Mouse (Mus musculus): ENCODE data around the gene Bub1b.
"Not testable (repeated sequence)": the region's sequence is repeated elsewhere in the genome, so short reads cannot be mapped to it uniquely, and the experiment has no call there.

Gene Bub1b

GRCm38 (mm10) chr2:118620101-118620500 is 22.1 kb downstream of the Bub1b start:
- no peak for DNase-seq

GRCm38 (mm10) chr2:118620608-118621007 is 22.6 kb downstream of the Bub1b start:
- no peak for DNase-seq

- DNase-seq: no peak
These were observed 31.3 kb downstream of the Bub1b start for GRCm38 (mm10) chr2:118629276-118629675.

- DNase-seq: no peak
These were observed 35.4 kb downstream of the Bub1b start for GRCm38 (mm10) chr2:118633441-118633840.

DNA sequence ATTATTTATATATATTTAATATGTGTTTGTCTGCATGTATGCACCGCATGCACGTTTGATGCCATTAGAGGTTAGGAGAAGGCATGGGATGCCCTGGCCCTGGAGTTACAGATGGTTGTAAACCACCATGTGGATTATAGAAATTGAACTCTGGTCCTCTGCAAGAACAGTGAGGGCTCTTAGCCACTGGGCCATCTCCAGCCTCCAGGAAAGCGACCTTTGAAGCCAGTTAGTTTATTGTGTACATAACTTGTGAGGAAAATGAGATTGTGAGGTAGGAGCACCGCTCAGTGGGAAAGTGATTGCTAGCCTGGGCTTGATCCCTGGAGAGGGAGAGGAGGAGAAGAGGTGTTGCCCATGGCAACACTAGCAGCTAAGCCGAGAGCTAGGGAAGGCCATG is 39.2 kb downstream of the Bub1b start:
- DNase-seq: no peak

- DNase-seq: peak; percentile 72 to 80
These were observed 40.0 kb downstream of the Bub1b start for GRCm38 (mm10) chr2:118637888-118638526.

- DNase-seq: no peak
These were observed 40.7 kb downstream of the Bub1b start for GRCm38 (mm10) chr2:118638686-118639085.

DNA sequence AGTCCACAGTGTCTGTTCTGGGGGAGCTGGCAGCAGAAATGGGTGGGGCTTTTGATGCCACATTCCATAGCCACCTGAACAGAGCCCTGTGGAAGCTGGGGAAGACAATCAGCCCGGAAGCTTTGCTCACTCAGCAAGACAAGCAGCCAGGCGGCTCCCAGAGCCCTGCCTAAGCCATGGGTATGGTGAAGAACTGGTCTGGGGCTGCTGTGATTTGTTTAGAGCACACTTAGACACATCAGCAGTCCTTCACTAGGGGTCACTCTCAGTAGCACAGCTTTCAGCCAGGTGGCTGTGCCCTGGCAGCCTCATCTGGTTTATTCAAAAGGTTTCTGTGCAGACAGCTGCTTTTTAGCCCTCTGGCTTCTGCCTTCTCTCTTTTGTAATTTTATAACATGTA is 43.1 kb downstream of the Bub1b start:
- DNase-seq: no peak

DNA sequence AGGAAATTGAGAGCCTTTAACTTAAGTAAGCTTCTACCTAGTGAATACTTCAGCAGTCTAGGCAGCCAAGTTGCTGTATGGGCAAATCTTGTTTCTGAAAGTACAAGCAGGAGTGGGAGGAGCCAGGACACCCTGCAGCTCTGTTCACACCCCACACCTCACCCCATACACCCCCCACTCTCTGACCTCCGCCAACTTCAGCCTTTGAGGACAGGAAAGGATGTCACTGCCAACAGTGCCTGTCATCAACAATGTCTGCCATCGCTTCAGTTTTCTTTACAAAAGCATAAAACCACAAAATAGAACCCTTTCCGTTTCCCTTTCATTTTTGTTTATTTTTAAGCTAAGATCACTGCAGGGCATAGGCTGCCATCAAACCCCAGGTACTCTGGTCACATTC is 44.4 kb downstream of the Bub1b start:
- DNase-seq: no peak

- no peak for DNase-seq
These were observed 44.9 kb downstream of the Bub1b start for GRCm38 (mm10) chr2:118642942-118643341.

- no peak for DNase-seq
These were observed 48.7 kb downstream of the Bub1b start for GRCm38 (mm10) chr2:118646665-118647064.

DNA sequence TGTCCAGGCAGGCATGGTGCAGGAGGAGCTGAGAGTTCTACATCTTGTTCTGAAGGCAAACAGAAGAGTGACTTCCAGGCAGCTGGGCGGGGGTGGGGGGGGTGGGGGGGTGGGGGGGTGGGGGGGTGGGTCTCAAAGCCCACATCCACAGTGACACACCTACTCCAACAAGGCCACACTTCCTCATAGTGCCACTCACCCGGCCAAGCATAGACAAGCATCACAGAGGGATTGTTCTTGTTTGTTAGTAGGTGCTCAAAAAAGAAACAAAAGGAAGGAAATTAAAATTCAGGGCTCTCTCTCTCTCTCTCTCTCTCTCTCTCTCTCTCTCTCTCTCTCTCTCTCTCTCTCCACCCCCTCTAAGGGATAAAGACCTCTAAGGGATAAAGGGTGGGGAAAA is 52.7 kb downstream of the Bub1b start:
- not testable (repeated sequence) for DNase-seq

DNA sequence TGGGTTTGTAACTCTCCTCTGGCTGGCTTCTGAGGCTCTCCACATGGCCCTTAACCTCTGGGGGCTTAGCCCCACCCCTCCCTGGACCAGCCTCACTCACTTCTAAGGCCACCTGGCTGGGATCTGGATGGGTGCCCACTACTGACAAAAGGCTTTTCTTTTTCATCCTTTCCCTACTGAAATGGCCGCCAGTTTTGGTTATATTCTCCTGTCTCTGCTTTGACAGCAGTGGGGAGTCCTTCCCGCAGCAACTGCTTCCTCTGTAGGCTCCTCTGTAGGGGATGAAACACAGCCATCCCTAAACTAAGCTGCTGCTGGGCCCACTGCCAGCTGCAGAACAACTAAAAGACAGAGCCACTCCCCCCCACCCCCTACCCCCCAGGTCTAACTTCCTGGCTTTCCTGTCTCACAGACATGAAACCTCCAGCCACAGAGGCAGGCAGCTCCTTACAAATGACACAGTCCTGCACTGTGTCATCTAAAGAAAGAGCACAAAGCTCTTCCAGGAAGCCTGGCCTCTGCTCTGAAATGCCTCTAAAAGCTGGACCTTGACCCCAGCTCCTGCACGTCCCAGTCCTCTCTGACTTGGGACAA is 58.8 kb downstream of the Bub1b start:
- no peak for DNase-seq

- no peak for DNase-seq
These were observed 60.4 kb downstream of the Bub1b start for GRCm38 (mm10) chr2:118658457-118658856.

- DNase-seq: no peak
These were observed 61.1 kb downstream of the Bub1b start for GRCm38 (mm10) chr2:118659077-118659476.

GRCm38 (mm10) chr2:118659493-118659892 is 61.5 kb downstream of the Bub1b start:
- no peak for DNase-seq

DNA sequence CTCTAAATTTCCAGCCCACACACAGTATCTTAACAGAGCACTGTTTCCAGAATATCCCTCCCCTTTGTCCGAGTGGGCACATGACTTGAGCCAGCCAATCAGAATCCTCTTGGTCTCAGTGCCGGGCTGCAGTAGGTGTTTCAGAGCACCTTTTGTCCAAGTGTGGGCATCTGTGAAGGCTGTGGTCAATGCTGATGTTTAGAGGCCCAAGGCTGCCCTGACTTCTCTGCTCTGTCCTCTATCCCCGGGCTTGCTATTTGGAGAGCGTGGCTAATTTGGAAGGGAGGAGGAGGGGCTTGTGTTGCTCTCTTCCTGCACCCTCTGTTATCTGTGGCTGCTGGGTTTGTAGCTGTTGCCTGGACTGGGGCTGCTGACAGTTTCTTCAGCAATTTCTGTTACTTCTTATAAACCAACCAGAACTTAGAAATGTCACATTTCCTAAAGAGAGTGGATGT is 62.0 kb downstream of the Bub1b start:
- DNase-seq: peak; percentile 38 to 52

DNA sequence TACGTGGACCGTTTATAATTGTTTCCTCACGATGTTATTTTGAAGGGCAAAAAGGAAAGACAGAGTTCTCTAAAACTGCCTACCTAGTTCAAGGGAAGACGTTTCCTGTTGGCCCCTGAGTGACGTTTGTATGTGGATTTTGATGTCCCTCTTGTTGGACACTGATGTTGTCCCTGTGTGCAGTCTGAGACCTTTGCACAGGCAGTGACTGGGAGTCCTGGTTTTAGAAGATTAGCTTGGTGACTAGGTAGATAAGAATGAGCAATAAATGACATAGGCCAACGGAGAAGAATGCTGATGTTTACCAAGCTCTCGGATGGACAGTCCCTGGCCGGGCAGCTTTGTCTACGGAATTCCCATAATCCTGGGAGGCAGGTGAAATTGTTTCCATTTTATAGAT is 63.9 kb downstream of the Bub1b start:
- no peak for DNase-seq

DNA sequence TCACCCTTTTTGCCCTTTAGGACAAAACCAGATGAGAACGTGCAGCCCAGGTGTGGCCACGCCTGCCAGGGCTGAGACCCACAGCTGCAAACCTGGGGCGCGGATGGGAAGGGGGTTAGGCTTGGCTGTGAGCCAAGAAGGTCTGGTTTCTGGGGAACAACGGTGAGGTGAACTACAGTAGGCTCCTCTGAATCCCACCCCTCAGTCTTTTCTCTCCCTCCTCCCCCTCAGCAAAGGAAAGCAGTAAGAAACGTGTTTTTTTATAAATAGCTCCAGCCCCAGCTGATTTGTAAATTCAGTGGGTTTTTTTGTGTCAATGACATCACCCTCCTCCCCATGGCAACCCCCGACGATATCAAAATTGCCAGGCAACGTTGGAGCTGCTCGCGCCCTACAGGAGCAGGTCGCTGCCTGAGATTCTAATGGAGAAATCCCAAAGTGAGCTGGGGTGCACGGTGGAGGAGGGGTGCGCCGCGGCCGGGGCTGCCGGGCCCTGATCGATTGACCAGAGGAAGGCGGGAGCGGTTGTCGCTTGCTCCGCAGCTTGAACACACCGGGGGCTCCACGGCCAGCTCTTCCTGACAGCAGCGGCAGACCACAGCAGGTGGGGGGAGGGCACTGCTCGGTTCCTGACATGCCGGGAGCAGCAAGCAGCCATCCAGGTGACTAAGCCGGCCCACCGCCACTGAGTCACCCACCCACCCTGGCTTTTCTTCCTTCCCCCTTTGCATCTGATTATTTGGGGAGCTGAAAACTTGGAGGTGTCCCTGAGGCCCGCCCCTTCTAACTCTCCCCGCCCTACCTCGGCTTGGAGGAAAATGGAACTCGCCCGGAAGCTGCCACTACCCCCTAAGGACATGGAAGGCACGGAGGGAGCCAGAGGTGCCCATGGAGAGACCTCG is 65.1 kb downstream of the Bub1b start, which contains the start of gene Pak6:
Gene Pak6 (plus strand): TSS at position 402 of the 902 bp plus-strand sequence.
- peak; percentile 18 to 20 for DNase-seq

DNA sequence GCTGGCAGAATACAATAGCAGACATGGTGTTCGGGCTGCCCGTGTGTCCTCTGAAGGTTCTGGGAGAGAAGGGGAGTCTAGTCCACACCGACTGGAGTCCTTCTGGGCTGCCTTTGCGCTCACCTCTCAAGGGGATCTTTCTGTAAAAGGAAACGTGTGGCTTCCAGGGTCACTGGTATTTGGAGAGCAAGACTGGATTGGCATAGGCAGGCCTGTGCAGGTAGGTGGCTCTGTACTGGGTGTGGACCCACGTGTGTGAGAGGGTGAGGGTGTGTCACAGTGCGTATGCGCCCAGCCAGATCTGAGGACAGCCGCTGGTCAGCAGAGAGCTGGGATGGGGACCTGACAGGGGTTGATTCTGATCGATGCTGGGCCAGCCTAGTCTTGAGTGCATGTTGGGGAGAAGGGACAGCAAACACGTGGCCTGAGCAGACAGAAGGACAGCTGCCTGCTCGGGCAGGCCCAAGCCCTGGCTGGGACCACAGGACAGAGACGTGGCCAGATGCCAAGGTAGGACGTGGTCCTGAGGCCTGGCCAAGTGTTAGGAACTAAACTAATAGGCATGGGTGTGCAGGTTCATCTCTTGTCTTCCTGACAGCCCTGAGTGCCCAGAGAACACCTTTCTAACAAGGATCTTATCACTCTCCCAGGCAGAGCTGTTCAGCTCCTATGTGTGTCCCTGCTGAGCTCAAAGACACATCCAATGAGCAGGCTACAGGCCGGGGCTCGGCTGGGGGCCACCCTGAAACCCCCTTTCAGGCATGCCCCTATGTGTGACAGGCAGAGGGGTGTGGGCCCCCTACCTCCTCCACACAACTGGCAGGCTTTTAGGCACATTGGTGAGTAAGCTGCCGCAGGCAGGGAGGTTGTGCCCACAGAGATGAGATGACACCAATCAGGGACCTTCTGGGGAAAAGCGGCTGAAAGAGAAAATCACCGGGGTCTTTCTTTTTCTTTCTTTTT is 66.1 kb downstream of the Bub1b start:
- DNase-seq: peak in 1 of 2 experiments; percentile 12

- DNase-seq: no peak
These were observed 67.0 kb downstream of the Bub1b start for GRCm38 (mm10) chr2:118664975-118665516.

GRCm38 (mm10) chr2:118665616-118666015 is 67.6 kb downstream of the Bub1b start:
- no peak for DNase-seq

Data from cerebellum, postnatal 36 days (tissue).